Mouse (Mus musculus): ENCODE data around the gene Fbxo6.

The Fbxo6 gene

DNA sequence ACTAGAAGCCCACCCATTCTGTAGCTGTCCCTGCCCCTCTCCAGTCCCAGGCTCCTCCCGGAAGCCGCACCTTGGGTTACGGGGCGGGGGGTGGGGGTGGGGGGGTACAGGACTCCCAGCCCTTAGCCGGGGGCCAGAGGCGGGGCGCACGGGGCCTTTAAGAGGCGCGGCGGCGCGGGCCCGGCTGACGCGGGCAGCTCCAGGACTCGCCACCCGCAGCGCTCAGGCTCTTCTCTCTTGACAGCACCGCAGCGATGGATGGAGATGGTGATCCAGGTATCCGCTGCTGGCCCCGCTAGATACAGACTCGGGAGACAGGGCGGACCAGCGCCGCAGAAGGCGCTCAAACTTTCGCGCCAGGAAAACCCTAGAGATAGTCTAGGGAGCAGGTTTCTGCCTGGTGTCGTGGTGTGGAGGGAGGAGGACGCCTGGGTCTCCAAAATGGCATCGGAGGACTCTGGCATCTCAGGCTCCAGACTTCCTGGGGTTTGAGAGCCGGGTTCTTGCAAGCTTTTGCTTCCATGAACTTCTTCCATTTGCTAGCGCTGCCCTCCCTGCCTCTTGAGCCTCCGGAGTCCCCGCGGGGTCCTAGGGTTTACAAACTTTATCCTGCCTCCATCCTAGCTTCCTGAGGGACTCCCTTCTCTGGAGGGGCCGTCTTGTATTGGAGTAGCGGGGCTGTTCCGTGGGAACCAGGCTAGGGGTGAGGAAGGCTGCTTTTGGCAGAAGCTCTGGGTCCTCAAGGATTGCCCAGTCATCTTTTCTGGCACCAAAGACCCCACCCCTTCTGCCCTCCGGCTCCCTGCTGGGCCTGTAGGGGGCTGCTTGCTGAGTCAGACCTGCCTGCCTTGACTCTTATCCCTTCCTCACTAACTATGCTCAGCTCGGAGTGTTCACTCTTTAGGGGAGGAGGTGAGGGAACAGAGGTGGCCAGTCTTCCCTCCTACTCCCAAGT is 8.8 kb upstream of the Fbxo6 start, which contains the start of the genes Fbxo44 and Fbxo2:
Fbxo44 (minus strand) TSS at position 47 of the 955 bp plus-strand sequence.
Fbxo2 (plus strand) TSS at position 186 of the 955 bp plus-strand sequence.
- in situ Hi-C loops (cut with MboI, MseI): loop anchor here (5.0 kb wide), 1 partner anchor 48 kb away; no protein-coding TSS in a partner anchor

DNA sequence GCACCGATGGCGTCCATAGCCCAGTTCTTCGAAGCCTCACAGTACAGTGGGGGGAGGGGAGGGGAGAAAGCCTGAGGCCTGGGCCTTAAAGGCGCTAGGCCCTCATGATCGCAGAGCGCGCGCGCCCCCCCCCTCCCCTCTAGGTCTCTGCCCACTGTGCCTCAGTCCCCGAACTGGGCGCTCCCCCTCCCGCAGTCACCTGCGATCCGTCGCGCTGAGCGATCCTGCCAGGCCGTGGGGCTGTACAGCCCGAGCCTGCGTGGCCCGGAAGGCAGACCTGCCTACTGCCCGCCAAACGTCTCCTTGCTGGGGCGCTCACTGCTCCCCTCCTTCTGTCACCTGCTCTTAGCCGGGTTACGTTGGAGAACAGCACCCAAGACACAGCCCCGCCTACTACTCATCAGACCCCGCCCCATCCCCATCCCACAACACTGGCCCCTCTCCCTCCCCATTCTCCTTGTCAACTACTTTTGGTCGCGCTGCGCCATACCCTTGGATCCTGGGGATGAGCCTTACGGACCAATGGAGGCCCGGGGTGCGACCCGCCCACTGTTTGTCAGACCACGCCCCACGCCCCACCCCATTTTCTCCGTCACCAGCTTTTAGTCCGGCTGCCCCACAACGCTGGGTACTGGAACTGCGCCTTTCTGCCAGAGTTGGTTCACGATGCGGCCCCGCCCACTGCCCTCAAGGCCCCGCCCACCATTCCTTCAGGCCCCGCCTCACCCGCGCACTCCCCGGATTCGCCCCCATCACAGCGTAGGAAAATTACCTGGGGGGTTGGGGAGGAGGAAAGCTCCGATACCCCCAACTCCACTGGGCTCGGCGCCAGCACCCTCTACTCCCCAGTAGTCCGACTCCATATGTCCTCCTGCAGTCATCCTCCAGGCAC is 7.8 kb upstream of the Fbxo6 start:
- in situ Hi-C loops (cut with MboI, MseI): loop anchor here (5.0 kb wide), 1 partner anchor 47 kb away; no protein-coding TSS in a partner anchor

DNA sequence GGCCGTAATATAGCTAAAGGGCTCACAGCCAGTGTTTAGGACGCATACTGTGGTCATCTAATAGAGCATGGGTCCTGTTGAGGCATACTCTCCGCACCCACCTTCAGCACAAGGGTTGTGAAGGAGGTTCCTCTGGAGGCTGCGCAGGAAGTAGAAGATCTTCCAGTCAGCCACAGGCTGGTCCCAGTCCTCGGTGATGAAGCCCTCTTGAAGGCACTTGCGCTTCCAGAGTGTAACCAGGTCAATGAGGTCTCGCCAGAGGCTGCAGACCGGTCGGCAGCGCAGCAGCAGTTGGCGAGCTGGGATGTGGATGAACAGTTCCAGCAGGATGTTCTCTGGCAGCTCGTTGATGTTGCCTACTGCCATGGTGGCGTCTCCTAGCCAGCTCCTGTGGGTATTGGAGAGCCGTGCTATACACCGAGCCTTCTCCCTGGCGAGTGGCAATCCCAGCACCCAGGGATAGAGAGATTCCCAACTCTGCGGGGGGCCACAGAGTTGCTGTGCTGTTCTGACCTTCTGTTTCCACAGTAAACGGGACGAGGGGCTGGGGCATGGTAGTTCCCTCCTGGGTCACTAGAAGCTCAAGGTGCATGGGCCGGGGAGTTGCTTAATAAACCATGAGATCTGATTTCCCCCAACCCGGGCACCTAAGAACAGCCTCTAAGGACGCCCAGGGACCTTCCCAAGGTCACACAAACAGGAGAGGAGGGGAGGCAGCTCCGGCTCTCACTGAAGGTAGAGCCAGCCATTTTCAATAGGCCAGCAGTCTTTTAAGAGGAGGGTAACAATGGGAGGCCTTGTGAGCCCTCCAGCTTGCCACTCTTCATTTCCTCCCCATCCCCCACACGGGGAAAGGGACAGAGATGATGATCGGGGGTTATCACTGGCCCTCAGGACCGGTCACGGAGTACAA is 6.8 kb upstream of the Fbxo6 start:
- in situ Hi-C loops (cut with MboI, MseI): no loop called here

- in situ Hi-C loops (cut with MboI, MseI): no loop called here
Measured at GRCm38 (mm10) chr4:148154982-148155381, 3.0 kb upstream of the Fbxo6 start.

GRCm38 (mm10) chr4:148154006-148154405 is 2.1 kb upstream of the Fbxo6 start:
- in situ Hi-C loops (cut with MboI, MseI): no loop called here

DNA sequence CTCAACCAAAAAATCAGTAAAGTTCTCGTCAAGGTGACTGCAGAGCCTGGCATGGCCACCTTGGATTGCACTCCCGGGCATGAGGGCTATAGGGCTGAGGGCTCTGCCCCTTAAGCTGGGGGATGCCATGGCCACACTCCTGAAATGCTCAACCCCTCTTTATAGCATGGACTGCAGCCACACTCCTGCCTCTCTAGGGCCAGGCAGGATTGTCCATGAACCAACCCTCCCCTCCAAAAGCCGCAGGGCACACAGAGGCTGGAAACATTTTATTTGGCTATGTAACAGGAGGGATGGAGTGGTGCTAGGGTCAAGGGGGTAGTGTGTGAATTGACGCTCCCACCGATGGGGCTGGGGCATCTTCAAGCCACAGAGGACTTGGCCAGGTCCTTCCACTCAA is 607 bp upstream of the Fbxo6 start:
- in situ Hi-C loops (cut with MboI, MseI): no loop called here

GRCm38 (mm10) chr4:148150953-148151266 is 1.0 kb downstream of the Fbxo6 start:
- in situ Hi-C loops (cut with MboI, MseI): no loop called here

- in situ Hi-C loops (cut with MboI, MseI): no loop called here
Measured at GRCm38 (mm10) chr4:148150242-148150641, 1.7 kb downstream of the Fbxo6 start.

DNA sequence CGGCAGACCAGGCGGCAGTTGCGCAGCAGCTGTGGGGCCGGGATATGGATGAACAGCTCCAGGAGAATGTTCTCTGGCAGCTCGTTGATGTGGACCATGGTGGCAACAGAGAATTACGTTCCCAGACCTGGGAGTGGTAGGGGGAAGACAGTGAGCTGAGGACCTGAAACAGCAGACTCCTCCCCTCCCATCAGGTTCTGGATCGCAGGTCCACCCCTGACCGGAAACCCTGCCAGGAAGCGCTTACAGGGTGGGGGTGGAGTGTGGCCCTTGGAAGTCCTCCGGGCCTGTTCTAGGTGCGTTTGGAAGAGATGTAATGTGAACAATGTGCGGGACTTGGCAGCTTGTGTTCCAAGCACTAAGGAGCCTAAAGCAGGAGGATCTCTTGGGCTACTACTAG is 2.4 kb downstream of the Fbxo6 start:
- in situ Hi-C loops (cut with MboI, MseI): no loop called here

- in situ Hi-C loops (cut with MboI, MseI): no loop called here
Measured at GRCm38 (mm10) chr4:148147714-148148113, 4.2 kb downstream of the Fbxo6 start.

GRCm38 (mm10) chr4:148143721-148144120 is 8.2 kb downstream of the Fbxo6 start:
- in situ Hi-C loops (cut with MboI, MseI): no loop called here

DNA sequence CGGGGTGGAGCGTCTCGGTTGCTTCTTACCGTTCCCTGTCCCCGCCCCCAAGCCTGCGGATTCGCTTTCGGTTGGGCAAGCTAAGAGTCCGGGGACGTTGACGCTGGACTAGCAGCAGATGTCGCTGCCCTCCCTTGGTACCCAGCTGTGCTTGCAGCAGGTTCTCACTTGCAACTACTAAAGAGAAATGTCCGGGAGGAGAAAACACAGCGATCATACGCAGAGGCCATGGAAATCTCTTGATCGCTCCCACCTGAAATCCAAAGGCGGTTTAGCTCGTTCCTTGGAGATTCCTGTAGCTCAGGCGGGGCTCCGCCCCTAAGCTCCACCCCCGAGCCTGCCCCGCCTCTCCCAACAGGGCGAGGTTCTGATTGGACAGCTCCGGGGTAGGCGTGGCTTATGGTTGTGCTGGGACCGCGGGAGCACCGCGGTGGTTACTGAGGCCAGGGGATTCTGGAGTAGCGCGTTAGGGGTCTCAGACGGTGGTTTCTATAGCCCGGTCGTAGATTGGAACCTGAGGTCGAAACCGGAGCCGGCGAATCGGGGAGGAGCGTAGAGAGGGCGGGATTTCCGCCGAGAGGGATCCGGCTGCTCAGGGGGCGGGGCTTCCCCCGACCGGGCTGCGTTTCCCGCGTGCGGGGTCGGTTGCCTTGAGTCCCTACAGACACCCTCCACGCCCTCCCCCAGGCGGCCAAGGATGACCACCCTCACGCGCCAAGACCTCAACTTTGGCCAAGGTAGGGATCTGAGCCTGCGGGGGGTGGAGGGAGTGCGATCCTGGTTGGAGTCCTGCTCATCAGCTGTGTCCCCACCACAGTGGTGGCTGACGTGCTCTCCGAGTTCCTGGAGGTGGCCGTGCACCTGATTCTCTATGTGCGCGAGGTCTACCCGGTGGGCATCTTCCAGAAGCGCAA is 11.6 kb downstream of the Fbxo6 start:
- in situ Hi-C loops (cut with MboI, MseI): no loop called here

GRCm38 (mm10) chr4:148139767-148140097 is 12.2 kb downstream of the Fbxo6 start:
- in situ Hi-C loops (cut with MboI, MseI): no loop called here

DNA sequence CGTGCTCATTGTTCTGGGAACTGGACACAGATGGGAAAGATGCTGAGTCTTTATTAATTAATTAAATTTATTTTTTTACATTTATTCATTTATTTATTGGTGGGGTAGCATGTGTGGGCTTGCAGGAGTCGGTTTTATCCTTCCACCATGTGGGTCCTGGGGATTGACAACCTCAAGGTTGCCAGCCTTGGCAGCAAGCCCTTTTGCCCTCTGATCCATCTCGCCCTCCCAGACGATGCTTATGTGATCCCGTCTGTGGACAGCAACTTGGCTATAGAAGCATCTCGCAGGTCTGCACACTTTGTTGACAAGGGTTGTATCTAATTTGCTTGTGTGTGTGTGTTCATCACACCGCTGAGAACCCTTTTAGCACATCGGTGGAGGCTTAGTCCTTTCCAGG is 14.4 kb downstream of the Fbxo6 start:
- in situ Hi-C loops (cut with MboI, MseI): no loop called here

GRCm38 (mm10) chr4:148134988-148135387 is 17.0 kb downstream of the Fbxo6 start:
- in situ Hi-C loops (cut with MboI, MseI): no loop called here

GRCm38 (mm10) chr4:148131497-148132081 is 20.4 kb downstream of the Fbxo6 start:
- in situ Hi-C loops (cut with MboI, MseI): no loop called here

- in situ Hi-C loops (cut with MboI, MseI): no loop called here
Measured at GRCm38 (mm10) chr4:148130561-148131413, 21.2 kb downstream of the Fbxo6 start, which contains the start of gene Draxin. Draxin (minus strand) TSS chr4:148130698.

DNA sequence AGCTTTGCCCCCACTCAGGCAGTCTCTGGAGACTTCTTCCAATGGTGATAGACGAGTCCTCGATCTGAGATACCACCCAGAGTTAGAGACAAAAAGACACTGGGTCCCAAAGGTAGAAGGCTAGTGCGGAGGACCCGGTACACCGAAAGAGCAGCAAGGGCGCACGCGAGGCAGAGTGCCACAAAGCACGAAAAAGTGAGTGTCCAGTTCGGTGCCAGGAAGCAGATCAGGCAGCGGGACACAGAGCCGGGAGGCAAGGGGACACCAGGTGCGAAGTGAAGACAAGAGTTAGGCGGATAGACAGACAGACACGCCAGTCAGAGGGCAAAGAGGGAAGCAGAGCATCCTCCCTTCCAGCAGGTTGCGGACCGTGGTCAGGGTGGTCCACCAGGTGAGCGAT is 21.8 kb downstream of the Fbxo6 start, which contains the start of gene Mad2l2:
Mad2l2 (plus strand) TSS at position 252 of the 400 bp plus-strand sequence.
- in situ Hi-C loops (cut with MboI, MseI): no loop called here

DNA sequence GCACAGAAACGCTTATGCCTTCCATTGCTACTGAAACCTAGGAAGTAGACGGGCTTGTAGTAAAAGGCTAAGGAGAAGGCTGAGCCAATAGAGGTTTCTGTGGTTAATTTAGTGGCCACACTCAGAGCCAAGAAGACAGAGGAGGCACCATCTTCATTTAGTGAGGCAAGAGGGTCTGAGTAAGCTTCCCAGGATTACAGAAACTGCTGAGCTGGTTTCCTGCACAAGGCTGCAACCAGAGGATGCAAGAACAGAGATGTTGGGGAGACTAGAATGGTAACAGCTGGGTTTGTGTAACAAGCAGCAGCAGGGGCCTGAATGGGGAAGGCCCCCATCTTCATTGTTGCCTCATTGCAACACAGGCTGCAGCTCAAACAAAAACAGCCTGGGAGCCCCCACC is 23.3 kb downstream of the Fbxo6 start:
- in situ Hi-C loops (cut with MboI, MseI): no loop called here

Measured in regulatory T cell (primary cell).